Mouse (Mus musculus) right cerebral cortex, adult 2 months (tissue): ENCODE measurements at regions not wholly inside any gene's neighbourhood (a gene's known extent, or its start where the extent isn't known, plus 50 kb on each side); places are given as distances from the start of the nearest gene placed in this dataset.
A peak's percentile ranks its signal among the peaks of the same experiment; 100 is the strongest.

Source experiments
- DNase-seq, 2 experiments: peaks; one replicate each; pipeline ENCODE4 v3.0.0; 2021 to 2022; ENCODE audit warnings: low spot score in 2 of 2

DNA sequence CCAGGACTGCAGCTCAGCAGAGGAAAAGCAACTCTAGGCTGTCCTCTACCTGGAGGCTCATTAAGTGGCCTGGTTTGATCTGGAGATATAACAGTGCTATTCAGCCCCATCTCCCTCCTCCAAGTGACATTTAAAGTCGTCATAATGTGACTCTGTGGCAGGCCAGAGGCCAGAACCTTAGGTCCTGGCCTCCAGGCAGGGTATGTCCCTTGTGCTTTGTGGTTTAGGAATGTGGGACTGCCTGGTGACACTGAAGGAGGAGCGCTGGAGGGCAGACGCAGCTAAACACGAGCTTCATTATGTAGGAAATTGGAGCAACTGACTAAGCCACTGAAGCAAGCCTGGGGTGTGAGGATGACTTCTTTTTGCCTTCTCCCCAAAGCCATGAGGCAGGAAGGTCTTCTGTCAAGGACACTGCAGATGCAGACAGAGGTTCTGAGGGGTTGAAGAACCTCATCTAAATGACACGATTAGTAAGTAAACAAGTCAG lies 290.9 kb upstream of the Id2 start:
- DNase-seq = no peak

DNA sequence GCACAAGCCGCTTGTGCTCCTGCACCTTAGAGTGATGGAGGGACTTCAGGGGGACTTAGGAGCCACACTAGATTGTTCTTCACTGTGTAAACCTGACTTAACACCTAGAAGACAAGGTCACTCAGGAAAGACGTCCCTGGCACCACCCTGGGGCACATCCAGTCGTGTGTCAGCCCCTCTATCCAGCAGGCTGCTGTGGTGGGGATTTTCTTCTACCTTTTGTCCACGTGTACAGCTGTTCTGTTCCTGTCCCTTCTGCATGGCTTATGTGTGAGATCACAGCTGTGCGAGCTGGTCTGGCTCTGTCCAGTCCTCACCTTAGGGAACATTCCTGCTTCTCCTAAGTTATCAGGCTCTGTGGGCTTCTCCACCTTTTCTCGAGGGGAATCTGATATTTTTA lies 286.0 kb upstream of the Id2 start:
- DNase-seq = no peak

DNA sequence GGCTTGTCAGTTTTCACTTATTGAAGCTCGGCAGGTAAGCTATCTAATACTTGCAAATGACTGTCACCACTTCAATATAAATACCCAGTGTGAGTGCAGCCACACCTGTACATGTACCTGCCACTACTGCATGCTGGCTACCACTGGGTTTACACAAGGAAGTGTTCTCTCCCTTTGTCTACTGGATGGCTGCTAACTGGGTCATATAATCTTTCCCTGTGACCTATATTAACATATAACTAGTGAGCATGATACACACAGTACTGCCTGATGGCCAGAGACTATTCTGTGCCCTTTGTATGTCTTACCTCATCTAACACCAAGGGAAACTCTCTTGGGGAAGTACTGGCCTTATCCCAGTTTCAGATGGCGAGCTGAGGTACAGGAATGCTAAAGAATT lies 285.5 kb upstream of the Id2 start:
- DNase-seq = no peak

GRCm38 (mm10) chr12:25381619-25382018 lies 284.7 kb upstream of the Id2 start:
- no peak for DNase-seq

GRCm38 (mm10) chr12:25379996-25380395 lies 283.1 kb upstream of the Id2 start:
- DNase-seq = no peak

DNA sequence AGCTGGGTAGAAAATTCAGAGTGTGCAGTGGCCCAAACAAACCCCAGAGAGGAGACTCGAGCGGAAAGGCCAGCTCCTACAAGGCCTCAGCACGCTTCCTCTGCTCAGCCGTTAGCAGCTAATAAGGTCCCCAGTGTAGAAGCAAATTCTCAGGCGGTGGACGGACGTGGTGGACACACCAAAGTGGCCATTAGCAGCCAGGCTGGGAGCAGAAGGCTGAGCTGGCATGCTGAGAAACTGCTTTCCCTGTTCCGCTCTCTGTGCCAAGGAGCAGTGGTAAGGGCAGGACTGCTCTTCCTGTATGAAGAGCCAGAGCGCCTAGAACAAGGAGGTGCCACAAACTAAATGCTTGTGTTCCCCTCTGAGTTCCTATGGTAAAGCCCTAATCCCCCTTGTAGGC lies 282.1 kb upstream of the Id2 start:
- DNase-seq = no peak

DNA sequence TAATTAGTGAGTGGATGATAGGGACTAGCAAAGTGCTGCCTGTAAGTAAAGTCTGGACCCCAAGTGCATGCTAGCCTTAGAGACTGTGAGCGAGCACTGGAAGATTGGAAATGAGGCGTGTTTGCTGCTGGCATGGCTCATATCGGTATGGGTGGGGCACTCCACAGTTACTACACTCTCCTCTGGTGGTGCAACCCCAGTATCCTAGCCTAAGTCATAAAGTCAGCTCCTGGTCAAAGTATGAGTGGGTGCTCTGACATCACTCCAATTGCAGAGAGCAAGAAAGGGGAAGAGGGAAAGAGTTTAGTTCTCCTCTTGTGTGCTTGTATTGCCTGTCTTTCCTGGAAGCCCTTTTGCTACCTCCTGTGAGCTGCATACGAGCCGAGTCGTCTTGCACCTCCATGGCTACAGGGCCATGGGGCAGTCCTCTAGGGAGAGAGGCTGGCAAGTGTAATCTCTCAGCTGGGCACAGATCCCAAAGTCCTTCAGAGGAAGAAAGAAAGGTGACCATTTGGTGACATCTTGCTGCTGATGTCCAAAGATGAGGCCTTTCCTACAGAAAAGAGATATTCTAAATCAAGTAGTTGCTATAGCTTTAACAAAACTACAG lies 281.2 kb upstream of the Id2 start:
- no peak for DNase-seq

- no peak for DNase-seq
Observed at GRCm38 (mm10) chr12:25376451-25376850, 279.5 kb upstream of the Id2 start.

GRCm38 (mm10) chr12:25367541-25367940 lies 270.6 kb upstream of the Id2 start:
- DNase-seq = no peak

- DNase-seq = no peak
Observed at GRCm38 (mm10) chr12:25365600-25366267, 268.8 kb upstream of the Id2 start.

DNA sequence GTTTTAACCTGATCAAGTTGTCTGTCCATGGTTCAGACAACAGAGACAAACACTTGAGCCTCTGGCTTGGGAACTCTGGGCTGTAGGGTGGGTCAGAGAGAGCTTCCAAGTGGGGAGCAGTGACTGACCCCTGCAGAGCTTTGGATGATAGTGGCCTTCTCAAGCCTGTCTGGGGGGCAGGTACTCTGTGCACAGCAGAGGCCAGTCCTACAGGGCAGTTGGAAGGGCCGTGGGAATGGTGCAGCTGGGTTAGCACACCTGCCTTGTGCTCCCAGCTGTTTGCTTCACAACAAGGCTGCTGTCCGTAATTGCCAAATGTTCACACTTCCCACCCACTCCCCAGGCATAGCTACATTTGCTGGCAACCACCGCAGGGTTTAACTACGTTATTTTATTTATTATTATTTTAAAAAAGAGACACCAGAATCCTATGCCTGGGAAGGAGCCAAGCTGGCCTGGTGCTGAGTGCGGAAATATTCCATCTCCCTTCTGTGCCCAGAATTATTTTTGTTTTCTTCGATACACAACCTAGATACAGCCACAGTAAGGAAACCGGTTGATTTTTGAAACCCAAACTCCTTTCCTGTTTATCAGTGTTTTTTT lies 268.1 kb upstream of the Id2 start:
- peak; percentile 30 to 40 for DNase-seq

DNA sequence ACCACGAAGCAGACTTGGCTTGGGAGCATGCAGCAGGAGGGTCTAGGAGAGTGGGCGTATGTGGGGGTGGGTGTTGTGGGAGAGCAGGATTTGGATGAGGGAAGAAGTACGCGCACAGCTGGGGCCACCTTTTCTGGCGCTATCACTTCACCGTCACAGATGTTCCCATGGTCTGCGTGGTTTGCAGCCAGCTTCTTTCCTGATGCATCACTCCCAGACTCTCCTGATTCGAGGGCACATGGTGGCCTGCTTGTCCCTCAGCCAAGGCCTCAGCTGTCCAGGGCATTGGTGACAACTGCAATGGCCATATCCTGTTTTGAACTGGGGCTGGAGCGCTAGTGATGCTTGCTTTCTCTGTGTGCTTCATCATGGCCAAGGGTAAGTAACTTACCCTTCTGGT lies 266.9 kb upstream of the Id2 start:
- DNase-seq = no peak

GRCm38 (mm10) chr12:25363341-25363740 lies 266.4 kb upstream of the Id2 start:
- no peak for DNase-seq

GRCm38 (mm10) chr12:25362771-25363170 lies 265.8 kb upstream of the Id2 start:
- no peak for DNase-seq

DNA sequence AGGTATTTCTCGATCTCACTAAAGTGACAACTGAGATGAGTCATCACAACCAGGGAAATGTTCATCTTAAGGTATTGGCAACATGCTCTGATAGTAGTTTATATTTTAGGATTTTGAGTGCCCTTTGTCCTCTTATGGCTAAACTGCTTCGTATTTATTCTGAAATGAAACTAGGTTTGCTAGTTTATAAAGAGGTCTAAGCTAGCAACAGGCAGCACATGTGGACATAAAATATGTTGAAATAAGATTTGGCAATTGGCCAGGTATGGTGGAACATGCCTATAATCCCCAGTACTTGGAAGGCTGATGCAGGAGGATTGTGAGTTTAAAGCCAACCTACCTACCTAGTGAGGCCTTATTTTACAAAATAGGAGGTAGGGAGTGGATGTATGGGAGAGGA lies 263.8 kb upstream of the Id2 start:
- no peak for DNase-seq

DNA sequence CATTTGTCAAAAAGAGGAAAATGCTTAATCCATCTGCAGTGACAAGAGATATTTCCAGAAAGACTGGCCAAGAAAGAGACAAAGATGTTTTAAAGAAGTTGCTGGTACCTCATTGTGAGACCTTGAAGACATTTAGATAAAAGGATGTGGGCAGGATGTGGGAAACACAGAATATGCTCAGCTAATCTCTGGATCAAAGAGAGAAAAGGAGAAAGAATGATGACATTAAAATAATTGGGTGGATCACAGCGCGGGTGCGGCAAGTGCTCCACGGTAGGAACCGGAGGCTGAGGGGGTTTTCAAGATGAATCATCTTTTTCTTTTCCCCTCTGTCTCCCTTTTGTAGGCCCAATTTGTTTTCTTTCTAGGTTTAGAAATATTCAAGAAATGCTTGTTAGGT lies 263.0 kb upstream of the Id2 start:
- DNase-seq = no peak

DNA sequence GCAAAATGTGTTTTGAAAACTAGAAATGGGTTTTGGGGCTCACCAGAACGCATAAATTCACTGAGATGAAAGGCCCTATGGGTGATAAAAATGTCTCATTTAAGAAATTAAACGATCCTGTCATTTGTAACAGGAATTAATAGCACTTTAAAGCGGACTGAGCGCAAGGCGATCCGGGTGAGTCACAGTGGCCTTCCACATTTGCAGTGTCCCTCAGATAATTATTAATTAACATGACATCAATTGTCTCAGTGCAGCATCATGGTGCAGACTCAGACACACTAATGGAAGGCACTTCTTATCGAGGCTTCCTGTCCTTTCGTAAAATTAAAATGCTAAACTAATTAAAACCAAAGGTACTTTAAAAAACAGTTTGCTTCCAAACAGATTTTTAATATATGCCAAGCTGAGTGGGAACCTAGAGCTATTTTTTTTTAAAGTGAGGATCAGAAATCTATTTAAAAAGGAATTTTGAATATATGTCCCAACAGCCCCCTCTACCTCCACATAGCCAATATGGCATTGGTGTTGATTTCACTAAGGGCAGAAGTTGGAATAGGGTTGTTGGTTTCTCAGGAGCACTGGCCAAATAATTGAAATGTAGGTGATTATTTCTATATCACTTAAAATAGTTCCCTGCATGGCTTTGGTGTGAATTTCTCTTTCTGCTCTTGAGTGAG lies 262.0 kb upstream of the Id2 start:
- no peak for DNase-seq

DNA sequence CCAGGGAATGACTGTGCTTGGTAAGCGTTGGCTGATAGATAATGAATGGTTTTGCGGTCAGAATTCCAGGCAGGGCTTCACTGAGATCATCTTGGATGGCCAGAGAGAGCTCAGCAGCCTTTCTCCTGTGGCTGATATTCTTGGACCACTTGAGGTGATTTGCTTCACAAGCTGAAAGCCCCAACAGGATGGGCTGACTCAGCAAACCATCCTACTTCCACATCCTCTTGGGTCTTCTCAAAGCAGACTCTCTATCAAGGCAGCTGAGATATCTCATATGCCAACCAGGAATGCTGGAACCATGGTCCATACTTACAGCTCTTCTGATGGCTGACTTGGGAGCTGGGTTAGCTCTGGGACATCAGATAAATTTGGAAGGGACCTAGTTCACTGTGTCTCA lies 259.8 kb upstream of the Id2 start:
- DNase-seq = no peak

DNA sequence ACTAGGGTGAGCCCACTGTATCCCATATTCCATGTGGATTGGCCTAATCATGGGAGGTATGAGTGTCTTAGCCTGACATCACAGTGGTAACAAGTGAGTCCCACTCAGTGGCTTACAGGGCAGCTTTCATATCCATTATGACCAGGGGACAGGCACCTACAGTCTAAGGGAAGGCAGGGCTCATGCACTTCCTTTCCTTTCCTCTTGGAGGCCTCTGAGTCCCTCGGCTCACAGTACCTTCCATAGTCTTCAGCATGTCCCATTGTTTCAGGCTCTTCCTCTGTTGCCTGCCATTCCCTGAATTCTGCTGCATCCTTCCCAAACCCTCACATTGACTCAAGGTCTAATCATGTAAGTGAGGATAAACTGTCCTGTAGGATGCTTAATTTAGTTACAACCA lies 258.3 kb upstream of the Id2 start:
- DNase-seq = no peak

DNA sequence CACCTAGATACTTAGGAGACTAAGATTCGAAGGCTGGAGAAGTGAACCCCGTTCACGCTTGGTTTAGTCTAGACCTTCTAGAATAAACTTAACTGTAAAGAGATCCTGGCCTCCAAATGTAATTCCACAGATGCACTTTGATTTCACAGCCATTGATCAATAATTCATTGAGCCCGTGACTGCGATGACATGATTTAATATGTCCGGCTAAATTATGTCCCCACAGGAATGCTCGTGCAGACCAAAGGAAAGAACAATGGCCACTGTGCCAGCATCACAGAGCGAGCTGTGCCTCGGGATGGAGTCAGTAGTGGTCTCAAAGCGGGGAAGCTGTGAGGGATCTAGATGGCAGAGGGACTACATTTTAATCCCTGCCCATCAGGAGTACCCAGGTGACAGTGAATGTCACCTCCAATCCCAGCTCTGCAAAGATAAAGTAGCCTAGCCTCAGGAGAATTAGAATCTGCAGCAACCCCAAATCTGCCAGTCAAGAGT lies 256.5 kb upstream of the Id2 start:
- no peak for DNase-seq

- no peak for DNase-seq
Observed at GRCm38 (mm10) chr12:25352160-25352559, 255.2 kb upstream of the Id2 start.

GRCm38 (mm10) chr12:25344354-25344753 lies 247.4 kb upstream of the Id2 start:
- peak; percentile 50 to 56 for DNase-seq

DNA sequence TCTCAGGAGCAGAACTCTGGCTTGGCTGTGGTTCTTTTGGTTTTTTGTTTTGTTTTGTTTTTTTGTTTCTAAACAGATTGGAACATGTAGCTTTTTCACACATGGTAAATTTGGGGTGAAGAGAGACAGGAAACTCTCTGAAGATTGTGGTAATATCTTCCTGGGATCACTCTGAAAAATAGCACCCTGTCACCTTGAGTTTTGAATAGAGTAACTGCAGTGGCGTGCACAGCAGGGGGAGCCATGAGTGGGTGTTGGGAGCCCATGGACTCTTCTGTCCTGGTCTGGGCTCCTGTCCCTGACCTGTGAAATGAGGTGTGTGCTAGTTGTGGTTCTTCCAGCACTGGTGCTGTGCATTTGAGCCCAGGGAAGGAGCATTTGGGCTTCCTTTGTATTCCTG lies 241.8 kb upstream of the Id2 start:
- no peak for DNase-seq
